Mouse (Mus musculus): ENCODE data around the gene Mum1. TPM values are rescaled to one million over a fixed set of nuclear protein-coding genes. Genes with fewer than 3 reads are reported as not detected.

The Mum1 gene
- total RNA-seq (2015) (34.0 and 46.2 TPM in 2 replicates), total RNA-seq (2017) (40.3 and 45.5 TPM in 2 replicates)

GRCm38 (mm10) chr10:80226416-80227165 is at the start of gene Mum1:
Gene Mum1 (plus strand): TSS chr10:80226434.
- peak; percentile 98 for ATAC-seq (ENCODE audit: poor library complexity, severe bottlenecking)

- no peak for ATAC-seq (ENCODE audit: poor library complexity, severe bottlenecking)
Measured at GRCm38 (mm10) chr10:80177441-80178279, 48.6 kb upstream of the Mum1 start.

GRCm38 (mm10) chr10:80179068-80180051 is 46.9 kb upstream of the Mum1 start, which contains the start of gene Efna2:
Gene Efna2 (plus strand): TSS chr10:80179482.
- no peak for ATAC-seq (ENCODE audit: poor library complexity, severe bottlenecking)

GRCm38 (mm10) chr10:80180288-80180687 is 45.9 kb upstream of the Mum1 start:
- ATAC-seq (ENCODE audit: poor library complexity, severe bottlenecking): no peak

GRCm38 (mm10) chr10:80180823-80181222 is 45.4 kb upstream of the Mum1 start:
- no peak for ATAC-seq (ENCODE audit: poor library complexity, severe bottlenecking)

- ATAC-seq (ENCODE audit: poor library complexity, severe bottlenecking): no peak
Measured at GRCm38 (mm10) chr10:80182547-80182946, 43.7 kb upstream of the Mum1 start.

- no peak for ATAC-seq (ENCODE audit: poor library complexity, severe bottlenecking)
Measured at GRCm38 (mm10) chr10:80186649-80187048, 39.6 kb upstream of the Mum1 start.

GRCm38 (mm10) chr10:80187739-80188138 is 38.5 kb upstream of the Mum1 start:
- ATAC-seq (ENCODE audit: poor library complexity, severe bottlenecking): no peak

GRCm38 (mm10) chr10:80188453-80189024 is 37.7 kb upstream of the Mum1 start:
- no peak for ATAC-seq (ENCODE audit: poor library complexity, severe bottlenecking)

- no peak for ATAC-seq (ENCODE audit: poor library complexity, severe bottlenecking)
Measured at GRCm38 (mm10) chr10:80189999-80190398, 36.2 kb upstream of the Mum1 start.

GRCm38 (mm10) chr10:80190491-80191051 is 35.7 kb upstream of the Mum1 start:
- ATAC-seq (ENCODE audit: poor library complexity, severe bottlenecking): no peak

GRCm38 (mm10) chr10:80193976-80194375 is 32.3 kb upstream of the Mum1 start:
- no peak for ATAC-seq (ENCODE audit: poor library complexity, severe bottlenecking)

GRCm38 (mm10) chr10:80194441-80194840 is 31.8 kb upstream of the Mum1 start:
- ATAC-seq (ENCODE audit: poor library complexity, severe bottlenecking): no peak

- ATAC-seq (ENCODE audit: poor library complexity, severe bottlenecking): no peak
Measured at GRCm38 (mm10) chr10:80196167-80196566, 30.1 kb upstream of the Mum1 start.

GRCm38 (mm10) chr10:80196778-80197581 is 29.3 kb upstream of the Mum1 start:
- ATAC-seq (ENCODE audit: poor library complexity, severe bottlenecking): no peak

- peak; percentile 99 for ATAC-seq (ENCODE audit: poor library complexity, severe bottlenecking)
Measured at GRCm38 (mm10) chr10:80199440-80200008, 26.7 kb upstream of the Mum1 start.

GRCm38 (mm10) chr10:80200485-80200884 is 25.7 kb upstream of the Mum1 start:
- no peak for ATAC-seq (ENCODE audit: poor library complexity, severe bottlenecking)

GRCm38 (mm10) chr10:80204055-80204454 is 22.2 kb upstream of the Mum1 start:
- ATAC-seq (ENCODE audit: poor library complexity, severe bottlenecking): no peak

GRCm38 (mm10) chr10:80207201-80207600 is 19.0 kb upstream of the Mum1 start:
- ATAC-seq (ENCODE audit: poor library complexity, severe bottlenecking): no peak

Data from megakaryocyte, adult 5-6 weeks (primary cell).